Mouse (Mus musculus) CH12F3 (cell line): ENCODE data around the gene Cebpa.

Experiments used
- in situ Hi-C: fragments of 300-500 bp; cut with MboI; formaldehyde crosslinking; loops from 2 replicates; pipeline ENCODE4 v1.14.3; 2020; ENCODE audit warnings: low sequenced_read_pairs

Gene Cebpa

GRCm38 (mm10) chr7:35118841-35119413 lies at the start of gene Cebpa:
TSS of gene Cebpa (plus strand) at chr7:35119293.
- in situ Hi-C loops = no loop called here

GRCm38 (mm10) chr7:35076645-35077044 lies 42.4 kb upstream of the Cebpa start:
- in situ Hi-C loops = no loop called here

- in situ Hi-C loops = no loop called here
Observed at GRCm38 (mm10) chr7:35080843-35081338, 38.2 kb upstream of the Cebpa start.

- in situ Hi-C loops = no loop called here
Observed at GRCm38 (mm10) chr7:35081406-35082104, 37.5 kb upstream of the Cebpa start.

GRCm38 (mm10) chr7:35084565-35085360 lies 34.3 kb upstream of the Cebpa start:
- in situ Hi-C loops = no loop called here

- in situ Hi-C loops = no loop called here
Observed at GRCm38 (mm10) chr7:35086271-35086861, 32.7 kb upstream of the Cebpa start.

- in situ Hi-C loops = no loop called here
Observed at GRCm38 (mm10) chr7:35090550-35090949, 28.5 kb upstream of the Cebpa start.

- in situ Hi-C loops = no loop called here
Observed at GRCm38 (mm10) chr7:35094975-35095678, 24.0 kb upstream of the Cebpa start.

GRCm38 (mm10) chr7:35098777-35099176 lies 20.3 kb upstream of the Cebpa start:
- in situ Hi-C loops = no loop called here

GRCm38 (mm10) chr7:35099528-35099927 lies 19.6 kb upstream of the Cebpa start:
- in situ Hi-C loops = no loop called here

GRCm38 (mm10) chr7:35106614-35107013 lies 12.5 kb upstream of the Cebpa start:
- in situ Hi-C loops = no loop called here

GRCm38 (mm10) chr7:35107630-35108029 lies 11.5 kb upstream of the Cebpa start:
- in situ Hi-C loops = no loop called here

- in situ Hi-C loops = no loop called here
Observed at GRCm38 (mm10) chr7:35108046-35108445, 11.0 kb upstream of the Cebpa start.

- in situ Hi-C loops = no loop called here
Observed at GRCm38 (mm10) chr7:35108663-35109062, 10.4 kb upstream of the Cebpa start.

GRCm38 (mm10) chr7:35113136-35113535 lies 6.0 kb upstream of the Cebpa start:
- in situ Hi-C loops = no loop called here

GRCm38 (mm10) chr7:35113721-35114120 lies 5.4 kb upstream of the Cebpa start:
- in situ Hi-C loops = no loop called here

GRCm38 (mm10) chr7:35116524-35116923 lies 2.6 kb upstream of the Cebpa start:
- in situ Hi-C loops = no loop called here

GRCm38 (mm10) chr7:35117052-35117451 lies 2.0 kb upstream of the Cebpa start:
- in situ Hi-C loops = no loop called here

GRCm38 (mm10) chr7:35117761-35118098 lies 1.4 kb upstream of the Cebpa start:
- in situ Hi-C loops = no loop called here

- in situ Hi-C loops = no loop called here
Observed at GRCm38 (mm10) chr7:35118099-35118781, 853 bp upstream of the Cebpa start.
